Mouse (Mus musculus) gastrocnemius, postnatal 14 days (tissue): ENCODE data around the gene Psmb2. TPM values are rescaled to one million over a fixed set of nuclear protein-coding genes. Genes with fewer than 3 reads are reported as not detected.

Experiments
- DNase-seq: peaks from one replicate; pipeline ENCODE4 v3.0.0; 2021; ENCODE audit warnings: mixed read lengths
- intact Hi-C: fragments of 180-260 bp; cut with DNase I; formaldehyde crosslinking; loops from one replicate; pipeline ENCODE4 v1.15.1; 2025; ENCODE audit warnings: low total_unique reads
- total RNA-seq, 2 experiments: library from RNA; stranded (reverse); gene quantifications; 2 replicates each; pipeline ENCODE4 v1.2.3; 2021

Gene Psmb2
- total RNA-seq, 2 experiments from 2014 or later: 88.0 to 99.6 TPM

GRCm38 (mm10) chr4:126706630-126707438, 29.4 kb downstream of the Psmb2 start:
- no peak for DNase-seq
- intact Hi-C loops: no loop called here

- no peak for DNase-seq
- intact Hi-C loops: no loop called here
Observed at GRCm38 (mm10) chr4:126707439-126707826, 30.0 kb downstream of the Psmb2 start.

GRCm38 (mm10) chr4:126732111-126732510, 54.7 kb downstream of the Psmb2 start:
- no peak for DNase-seq
- intact Hi-C loops: no loop called here

- intact Hi-C loops: no loop called here
- DNase-seq: no peak
Observed at GRCm38 (mm10) chr4:126732531-126733380, 55.3 kb downstream of the Psmb2 start.

- no peak for DNase-seq
- intact Hi-C loops: no loop called here
Observed at GRCm38 (mm10) chr4:126734001-126734603, 56.7 kb downstream of the Psmb2 start.

GRCm38 (mm10) chr4:126734700-126735381, 57.4 kb downstream of the Psmb2 start:
- no peak for DNase-seq
- intact Hi-C loops: no loop called here

GRCm38 (mm10) chr4:126735382-126736000, 58.1 kb downstream of the Psmb2 start:
- intact Hi-C loops: no loop called here
- no peak for DNase-seq

GRCm38 (mm10) chr4:126736001-126736414, 58.6 kb downstream of the Psmb2 start, which contains the start of gene Tfap2e:
Gene Tfap2e (minus strand): TSS chr4:126736240.
- intact Hi-C loops: no loop called here
- DNase-seq: peak; percentile 34

- DNase-seq: no peak
- intact Hi-C loops: loop anchor here (5.0 kb wide), 1 partner anchor 138 kb away; no protein-coding TSS in a partner anchor
Observed at GRCm38 (mm10) chr4:126739966-126740676, 62.7 kb downstream of the Psmb2 start.

GRCm38 (mm10) chr4:126741448-126741847, 64.0 kb downstream of the Psmb2 start:
- intact Hi-C loops: loop anchor here (5.0 kb wide), 1 partner anchor 139 kb away; no protein-coding TSS in a partner anchor

GRCm38 (mm10) chr4:126742976-126743375, 65.5 kb downstream of the Psmb2 start:
- intact Hi-C loops: loop anchor here (5.0 kb wide), 1 partner anchor 141 kb away; no protein-coding TSS in a partner anchor
- DNase-seq: no peak

More at GRCm38 (mm10) chr4:126741448-126741847, 64.0 kb downstream of the Psmb2 start:
- peak; percentile 67 for DNase-seq

- intact Hi-C loops: loop anchor here (5.0 kb wide), 1 partner anchor 141 kb away; no protein-coding TSS in a partner anchor
- DNase-seq: no peak
Observed at GRCm38 (mm10) chr4:126743713-126744112, 66.3 kb downstream of the Psmb2 start.

GRCm38 (mm10) chr4:126744831-126745230, 67.4 kb downstream of the Psmb2 start:
- DNase-seq: peak; percentile 65
- intact Hi-C loops: loop anchor here (5.0 kb wide), 2 partner anchors 97 to 143 kb away; no protein-coding TSS in a partner anchor

- intact Hi-C loops: loop anchor here (5.0 kb wide), 1 partner anchor 97 kb away; no protein-coding TSS in a partner anchor
- no peak for DNase-seq
Observed at GRCm38 (mm10) chr4:126745506-126746193, 68.2 kb downstream of the Psmb2 start.

- intact Hi-C loops: loop anchor here (5.0 kb wide), 1 partner anchor 96 kb away; no protein-coding TSS in a partner anchor
- DNase-seq: no peak
Observed at GRCm38 (mm10) chr4:126746194-126746840, 68.9 kb downstream of the Psmb2 start.

GRCm38 (mm10) chr4:126748381-126748780, 71.0 kb downstream of the Psmb2 start:
- intact Hi-C loops: loop anchor here (5.0 kb wide), 1 partner anchor 94 kb away; no protein-coding TSS in a partner anchor
- DNase-seq: no peak

- DNase-seq: no peak
- intact Hi-C loops: loop anchor here (5.0 kb wide), 1 partner anchor 93 kb away; no protein-coding TSS in a partner anchor
Observed at GRCm38 (mm10) chr4:126749553-126749952, 72.1 kb downstream of the Psmb2 start.
